Mouse (Mus musculus) midbrain, embryonic 13.5 days (tissue): ENCODE results near the gene Tgfa. TPM values are rescaled to one million over a fixed set of nuclear protein-coding genes. Genes with fewer than 3 reads are reported as not detected.

Experiments used
- ATAC-seq: fragments of 200-750 bp; cut with Nextera tagmentation; 2 replicates; pipeline ENCODE4 v1.8.0; 2017; ENCODE audit warnings: mild to moderate bottlenecking, moderate TSS enrichment, moderate library complexity
- H3K27ac ChIP-seq: fragments of 300-500 bp; sonication (generic); 2 replicates; pipeline ENCODE4 v1.5.1; 2015; ENCODE audit warnings: inconsistent platforms, mild to moderate bottlenecking, moderate library complexity
- H3K27me3 ChIP-seq: fragments of 300-500 bp; sonication (generic); 2 replicates; pipeline ENCODE4 v1.6.1; 2015; ENCODE audit warnings: mild to moderate bottlenecking, inconsistent platforms
- H3K36me3 ChIP-seq: fragments of 300-500 bp; sonication (generic); 2 replicates; pipeline ENCODE4 v1.6.1; 2015; ENCODE audit warnings: mild to moderate bottlenecking, inconsistent platforms
- H3K4me1 ChIP-seq: fragments of 300-500 bp; sonication (generic); replicated peaks from 2 replicates; pipeline ENCODE4 v1.6.1; 2015; ENCODE audit warnings: inconsistent platforms
- H3K4me2 ChIP-seq: fragments of 300-500 bp; sonication (generic); replicated peaks from 2 replicates; pipeline ENCODE4 v1.6.1; 2015; ENCODE audit warnings: moderate library complexity, mild to moderate bottlenecking, inconsistent platforms
- H3K4me3 ChIP-seq: fragments of 300-500 bp; sonication (generic); replicated peaks from 2 replicates; pipeline ENCODE4 v1.5.1; 2015; ENCODE audit warnings: mild to moderate bottlenecking, inconsistent platforms
- H3K9ac ChIP-seq: fragments of 300-500 bp; sonication (generic); replicated peaks from 2 replicates; pipeline ENCODE4 v1.6.1; 2015; ENCODE audit warnings: mild to moderate bottlenecking, inconsistent platforms
- H3K9me3 ChIP-seq: fragments of 300-500 bp; sonication (generic); 2 replicates; pipeline ENCODE4 v1.6.1; 2016; ENCODE audit warnings: mild to moderate bottlenecking, inconsistent platforms
- WGBS: fragments of 180-500 bp; shearing (Covaris S2); methylation state at CpG from one replicate; pipeline ENCODE4 v1.1.7; 2015; 5-methylcytosine and 5-hydroxymethylcytosine counted together
- polyA plus RNA-seq: library from polyadenylated mRNA; unstranded; fragments of >200 nt; fragmentation: Nextera tagmentation; extraction: Ambion mirVana; gene quantifications from 2 replicates; pipeline ENCODE4 v1.2.1, GENCODE M21; 2015

The Tgfa gene
- polyA plus RNA-seq = 3.8 TPM in 2 replicates

- H3K9me3 ChIP-seq = no peaks in the 10 kb centered on the region
- peak within 1 kb of the TSS; percentile 96 for H3K4me2 ChIP-seq
- peaks cover 58% of the 10 kb centered on the region for H3K27me3 ChIP-seq
- peak within 1 kb of the TSS; percentile 49; the same call in 1 of the 2 replicates for H3K27ac ChIP-seq
- no peaks in the 10 kb centered on the region for H3K36me3 ChIP-seq
- H3K4me1 ChIP-seq = peaks cover 10% of the 10 kb centered on the region
- ATAC-seq = peak; percentile 88
- H3K9ac ChIP-seq = peak within 1 kb of the TSS; percentile 71
- under 1% methylated on average over 97 of the region's 97 CpGs for WGBS
- peak within 1 kb of the TSS; percentile 59 for H3K4me3 ChIP-seq
These were observed at the start of gene Tgfa for GRCm38 (mm10) chr6:86194941-86195932. Gene Tgfa (plus strand): TSS chr6:86195223.

- 75% methylated on average over 4 of the region's 4 CpGs for WGBS
- no peak overlapping the region for H3K27ac ChIP-seq
- no peaks in the 10 kb centered on the region for H3K27me3 ChIP-seq
- no peaks in the 10 kb centered on the region; the same call in 1 of the 2 replicates for H3K9me3 ChIP-seq
- H3K4me2 ChIP-seq = no peak overlapping the region
- no peak overlapping the region for H3K4me3 ChIP-seq
- no peaks in the 10 kb centered on the region for H3K4me1 ChIP-seq
- no peaks in the 10 kb centered on the region for H3K36me3 ChIP-seq
- ATAC-seq = no peak
- no peak overlapping the region for H3K9ac ChIP-seq
These were observed 46.5 kb upstream of the Tgfa start for GRCm38 (mm10) chr6:86148518-86148917.

GRCm38 (mm10) chr6:86149001-86149400, 46.0 kb upstream of the Tgfa start:
- Histone ChIP-seq H3K4me3 (no peak overlapping the region), H3K4me1 (no peaks in the 10 kb centered on the region), H3K9me3 (no peaks in the 10 kb centered on the region; the same call in 1 of the 2 replicates), H3K4me2 (no peak overlapping the region), H3K27ac (no peak overlapping the region), H3K36me3 (no peaks in the 10 kb centered on the region), H3K9ac (no peak overlapping the region), H3K27me3 (no peaks in the 10 kb centered on the region)
- WGBS = 67% methylated on average over 4 of the region's 4 CpGs
- no peak for ATAC-seq

- no peak overlapping the region for H3K4me2 ChIP-seq
- no peaks in the 10 kb centered on the region; the same call in 1 of the 2 replicates for H3K9me3 ChIP-seq
- no peak overlapping the region for H3K27ac ChIP-seq
- H3K4me3 ChIP-seq = no peak overlapping the region
- peaks cover 3% of the 10 kb centered on the region; the same call in 1 of the 2 replicates for H3K27me3 ChIP-seq
- peaks cover 6% of the 10 kb centered on the region; the same call in 1 of the 2 replicates for H3K4me1 ChIP-seq
- no peaks in the 10 kb centered on the region for H3K36me3 ChIP-seq
- ATAC-seq = no peak
- H3K9ac ChIP-seq = no peak overlapping the region
- 86% methylated on average over 7 of the region's 7 CpGs for WGBS
These were observed 42.3 kb upstream of the Tgfa start for GRCm38 (mm10) chr6:86152676-86153075.

GRCm38 (mm10) chr6:86153436-86153990, 41.5 kb upstream of the Tgfa start:
- Histone ChIP-seq H3K4me2 (no peak overlapping the region), H3K27me3 (peaks cover 3% of the 10 kb centered on the region; the same call in 1 of the 2 replicates), H3K9ac (no peak overlapping the region), H3K36me3 (no peaks in the 10 kb centered on the region), H3K4me3 (no peak overlapping the region), H3K27ac (no peak overlapping the region), H3K9me3 (no peaks in the 10 kb centered on the region; the same call in 1 of the 2 replicates), H3K4me1 (peaks cover 6% of the 10 kb centered on the region; the same call in 1 of the 2 replicates)
- no peak for ATAC-seq
- WGBS = 88% methylated on average over 8 of the region's 8 CpGs

GRCm38 (mm10) chr6:86154006-86154405, 41.0 kb upstream of the Tgfa start:
- Histone ChIP-seq H3K9me3 (no peaks in the 10 kb centered on the region; the same call in 1 of the 2 replicates), H3K4me1 (peaks cover 6% of the 10 kb centered on the region; the same call in 1 of the 2 replicates), H3K36me3 (no peaks in the 10 kb centered on the region), H3K9ac (no peak overlapping the region), H3K4me2 (no peak overlapping the region), H3K27ac (no peak overlapping the region), H3K27me3 (peaks cover 3% of the 10 kb centered on the region; the same call in 1 of the 2 replicates), H3K4me3 (no peak overlapping the region)
- WGBS = 80% methylated on average over 5 of the region's 5 CpGs
- no peak for ATAC-seq

GRCm38 (mm10) chr6:86154481-86154880, 40.5 kb upstream of the Tgfa start:
- ATAC-seq = no peak
- H3K4me2 ChIP-seq = no peak overlapping the region
- H3K27ac ChIP-seq = no peak overlapping the region
- no peaks in the 10 kb centered on the region for H3K36me3 ChIP-seq
- 88% methylated on average over 2 of the region's 2 CpGs for WGBS
- H3K9ac ChIP-seq = no peak overlapping the region
- no peak overlapping the region for H3K4me3 ChIP-seq
- peaks cover 3% of the 10 kb centered on the region; the same call in 1 of the 2 replicates for H3K27me3 ChIP-seq
- no peaks in the 10 kb centered on the region; the same call in 1 of the 2 replicates for H3K9me3 ChIP-seq
- H3K4me1 ChIP-seq = peaks cover 6% of the 10 kb centered on the region; the same call in 1 of the 2 replicates

GRCm38 (mm10) chr6:86157253-86158234, 37.5 kb upstream of the Tgfa start:
- no peak overlapping the region for H3K27ac ChIP-seq
- WGBS = 77% methylated on average over 17 of the region's 17 CpGs
- peaks cover 6% of the 10 kb centered on the region; the same call in 1 of the 2 replicates for H3K4me1 ChIP-seq
- H3K4me2 ChIP-seq = no peak overlapping the region
- no peak overlapping the region for H3K4me3 ChIP-seq
- H3K9me3 ChIP-seq = no peaks in the 10 kb centered on the region
- no peak overlapping the region for H3K9ac ChIP-seq
- no peak for ATAC-seq
- no peaks in the 10 kb centered on the region for H3K36me3 ChIP-seq
- peaks cover 3% of the 10 kb centered on the region; the same call in 1 of the 2 replicates for H3K27me3 ChIP-seq

GRCm38 (mm10) chr6:86160878-86161277, 34.1 kb upstream of the Tgfa start:
- Histone ChIP-seq H3K4me1 (peaks cover 10% of the 10 kb centered on the region), H3K9me3 (no peaks in the 10 kb centered on the region), H3K27ac (no peak overlapping the region), H3K9ac (no peak overlapping the region), H3K27me3 (peaks cover 3% of the 10 kb centered on the region; the same call in 1 of the 2 replicates), H3K4me3 (no peak overlapping the region), H3K4me2 (no peak overlapping the region), H3K36me3 (no peaks in the 10 kb centered on the region)
- ATAC-seq = no peak
- 60% methylated on average over 3 of the region's 3 CpGs for WGBS

GRCm38 (mm10) chr6:86161586-86161985, 33.4 kb upstream of the Tgfa start:
- H3K27ac ChIP-seq = no peak overlapping the region
- no peaks in the 10 kb centered on the region for H3K36me3 ChIP-seq
- no peak overlapping the region for H3K4me3 ChIP-seq
- H3K4me1 ChIP-seq = peaks cover 10% of the 10 kb centered on the region
- WGBS = 61% methylated on average over 7 of the region's 7 CpGs
- H3K9ac ChIP-seq = no peak overlapping the region
- ATAC-seq = no peak
- H3K4me2 ChIP-seq = no peak overlapping the region
- no peaks in the 10 kb centered on the region for H3K9me3 ChIP-seq
- no peaks in the 10 kb centered on the region for H3K27me3 ChIP-seq

- H3K9me3 ChIP-seq = no peaks in the 10 kb centered on the region
- H3K4me2 ChIP-seq = no peak overlapping the region
- H3K4me3 ChIP-seq = no peak overlapping the region
- H3K4me1 ChIP-seq = peaks cover 4% of the 10 kb centered on the region
- no peak overlapping the region for H3K9ac ChIP-seq
- H3K36me3 ChIP-seq = no peaks in the 10 kb centered on the region
- H3K27me3 ChIP-seq = no peaks in the 10 kb centered on the region
- no peak for ATAC-seq
- no peak overlapping the region for H3K27ac ChIP-seq
- WGBS = 45% methylated on average over 3 of the region's 3 CpGs
These were observed 31.0 kb upstream of the Tgfa start for GRCm38 (mm10) chr6:86164028-86164427.
